Mouse (Mus musculus): ENCODE measurements around the gene Rgmb.

Rgmb gene

GRCm38 (mm10) chr17:15830766-15831644, at the start of gene Rgmb:
TSS of gene Rgmb (minus strand) at chr17:15831039.
- in situ Hi-C loops (cut with MboI; ENCODE audit: low sequenced_read_pairs), result no loop called here

GRCm38 (mm10) chr17:15874765-15875164, 43.9 kb upstream of the Rgmb start:
- in situ Hi-C loops (cut with MboI; ENCODE audit: low sequenced_read_pairs), result no loop called here

- in situ Hi-C loops (cut with MboI; ENCODE audit: low sequenced_read_pairs), result no loop called here
Measured at GRCm38 (mm10) chr17:15872093-15872492, 41.3 kb upstream of the Rgmb start.

GRCm38 (mm10) chr17:15865249-15865648, 34.4 kb upstream of the Rgmb start:
- in situ Hi-C loops (cut with MboI; ENCODE audit: low sequenced_read_pairs), result no loop called here

- in situ Hi-C loops (cut with MboI; ENCODE audit: low sequenced_read_pairs), result no loop called here
Measured at GRCm38 (mm10) chr17:15862355-15862754, 31.5 kb upstream of the Rgmb start.

- in situ Hi-C loops (cut with MboI; ENCODE audit: low sequenced_read_pairs), result no loop called here
Measured at GRCm38 (mm10) chr17:15853121-15853520, 22.3 kb upstream of the Rgmb start.

- in situ Hi-C loops (cut with MboI; ENCODE audit: low sequenced_read_pairs), result no loop called here
Measured at GRCm38 (mm10) chr17:15850544-15850943, 19.7 kb upstream of the Rgmb start.

GRCm38 (mm10) chr17:15841425-15841824, 10.6 kb upstream of the Rgmb start:
- in situ Hi-C loops (cut with MboI; ENCODE audit: low sequenced_read_pairs), result no loop called here

GRCm38 (mm10) chr17:15832398-15832797, 1.6 kb upstream of the Rgmb start:
- in situ Hi-C loops (cut with MboI; ENCODE audit: low sequenced_read_pairs), result no loop called here

GRCm38 (mm10) chr17:15831810-15832209, 971 bp upstream of the Rgmb start:
- in situ Hi-C loops (cut with MboI; ENCODE audit: low sequenced_read_pairs), result no loop called here

- in situ Hi-C loops (cut with MboI; ENCODE audit: low sequenced_read_pairs), result no loop called here
Measured at GRCm38 (mm10) chr17:15830171-15830765, 571 bp downstream of the Rgmb start.

GRCm38 (mm10) chr17:15829198-15830170, 1.4 kb downstream of the Rgmb start:
- in situ Hi-C loops (cut with MboI; ENCODE audit: low sequenced_read_pairs), result no loop called here

GRCm38 (mm10) chr17:15828131-15828917, 2.5 kb downstream of the Rgmb start:
- in situ Hi-C loops (cut with MboI; ENCODE audit: low sequenced_read_pairs), result no loop called here

GRCm38 (mm10) chr17:15826928-15827327, 3.9 kb downstream of the Rgmb start:
- in situ Hi-C loops (cut with MboI; ENCODE audit: low sequenced_read_pairs), result no loop called here

- in situ Hi-C loops (cut with MboI; ENCODE audit: low sequenced_read_pairs), result no loop called here
Measured at GRCm38 (mm10) chr17:15826444-15826909, 4.4 kb downstream of the Rgmb start.

- in situ Hi-C loops (cut with MboI; ENCODE audit: low sequenced_read_pairs), result no loop called here
Measured at GRCm38 (mm10) chr17:15825481-15826396, 5.1 kb downstream of the Rgmb start.

GRCm38 (mm10) chr17:15824854-15825253, 6.0 kb downstream of the Rgmb start:
- in situ Hi-C loops (cut with MboI; ENCODE audit: low sequenced_read_pairs), result no loop called here

- in situ Hi-C loops (cut with MboI; ENCODE audit: low sequenced_read_pairs), result no loop called here
Measured at GRCm38 (mm10) chr17:15824337-15824736, 6.5 kb downstream of the Rgmb start.

- in situ Hi-C loops (cut with MboI; ENCODE audit: low sequenced_read_pairs), result no loop called here
Measured at GRCm38 (mm10) chr17:15823838-15824237, 7.0 kb downstream of the Rgmb start.
